8 mouse cellular contexts compared by ENCODE assay signal in genomic region chr16:8666452-8666851, GRCm38 (mm10). TPM values are rescaled to one million over a fixed set of nuclear protein-coding genes. Genes with fewer than 3 reads are reported as not detected.
DNase-seq lines count a peak whose midpoint lies in the region; ATAC-seq and TF ChIP-seq lines count a peak whose summit lies in the region.
"Had no signal": no experiment of that assay in that cellular context is flagged by ENCODE, and none has a peak within 500 bp of the region (broad histone marks: within the 10 kb centered on the region; RNA-seq: fewer than 3 reads in every experiment).

No protein-coding gene starts in this region.

- H3K4me1 ChIP-seq in G1E (ENCODE audit: insufficient read depth, low read depth, low read length) = peaks cover 57% of the 10 kb centered on the region
- peaks cover 83% of the 10 kb centered on the region for H3K4me1 ChIP-seq in heart, embryonic 13.5 days
- H3K4me1 ChIP-seq in liver, embryonic 16.5 days (ENCODE audit: control insufficient read depth, low read depth, low read length) = peaks cover 61% of the 10 kb centered on the region

- peak overlapping the region; percentile 63 for H3K9ac ChIP-seq in heart, embryonic 13.5 days
- no peak overlapping the region for H3K9ac ChIP-seq in liver, embryonic 16.5 days (ENCODE audit: low read depth, low read length)
- H3K9ac ChIP-seq: embryonic facial prominence, embryonic 13.5 days had no signal

- no peak overlapping the region for H3K4me3 ChIP-seq in G1E (ENCODE audit: low read depth, low read length)
- no peak overlapping the region for H3K4me3 ChIP-seq in heart, embryonic 13.5 days
- H3K4me3 ChIP-seq in liver, embryonic 16.5 days (ENCODE audit: low read depth, low read length) = no peak overlapping the region
- H3K4me3 ChIP-seq: embryonic facial prominence, embryonic 13.5 days had no signal

- peak overlapping the region; percentile 33 for H3K4me2 ChIP-seq in heart, embryonic 13.5 days
- no peak overlapping the region for H3K4me2 ChIP-seq in liver, embryonic 16.5 days (ENCODE audit: low read depth, low read length)
- H3K4me2 ChIP-seq: embryonic facial prominence, embryonic 13.5 days had no signal

- H3K36me3 ChIP-seq in G1E (replicated peaks) = peaks cover 82% of the 10 kb centered on the region
- peaks cover 34% of the 10 kb centered on the region for H3K36me3 ChIP-seq in heart, embryonic 13.5 days
- peaks cover 31% of the 10 kb centered on the region for H3K36me3 ChIP-seq in liver, embryonic 16.5 days (ENCODE audit: control insufficient read depth, insufficient read depth)

- DNase-seq in G1E (ENCODE audit: low spot score) (peak; percentile 53), R1 (ENCODE audit: low read depth, low spot score) (peak; percentile 49)
- no peak for DNase-seq in ovary, postnatal 14 days (ENCODE audit: low spot score)
- no peak for DNase-seq in layer of hippocampus, postnatal 36 days
- DNase-seq in thymus, postnatal 10 days (ENCODE audit: low spot score in 2 of 2) = no peak

- no peak for TF ChIP-seq CTCF in G1E (IDR thresholded peaks at IDR 0.05; ENCODE audit: low read depth, low read length)

- ATAC-seq in G1E (ENCODE audit: extremely low read depth, insufficient number of reproducible peaks, low FRiP score, poor library complexity, severe bottlenecking) = peak; percentile 46
- no peak; the same call in 1 of the 2 replicates for ATAC-seq in heart, embryonic 13.5 days (ENCODE audit: extremely low read depth, insufficient number of reproducible peaks, low FRiP score, low TSS enrichment)
- no peak for ATAC-seq in liver, embryonic 16.5 days (ENCODE audit: low read depth)

- no peaks in the 10 kb centered on the region for H3K9me3 ChIP-seq in G1E (replicated peaks)
- H3K9me3 ChIP-seq in heart, embryonic 13.5 days = no peaks in the 10 kb centered on the region
- no peaks in the 10 kb centered on the region for H3K9me3 ChIP-seq in liver, embryonic 16.5 days (replicated peaks; ENCODE audit: control insufficient read depth, low read length)
- H3K9me3 ChIP-seq: embryonic facial prominence, embryonic 13.5 days had no signal

- peak overlapping the region; percentile 73 for H3K27ac ChIP-seq in heart, embryonic 13.5 days (replicated peaks)
- peak overlapping the region; percentile 1; the same call in 1 of the 2 replicates for H3K27ac ChIP-seq in liver, embryonic 16.5 days (ENCODE audit: low read length)
- H3K27ac ChIP-seq: embryonic facial prominence, embryonic 13.5 days had no signal

- H3K27me3 ChIP-seq in G1E (ENCODE audit: insufficient read depth, low read length) = no peaks in the 10 kb centered on the region
- H3K27me3 ChIP-seq in heart, embryonic 13.5 days (replicated peaks) = no peaks in the 10 kb centered on the region
- no peaks in the 10 kb centered on the region for H3K27me3 ChIP-seq in liver, embryonic 16.5 days (ENCODE audit: control insufficient read depth, insufficient read depth, low read depth, low read length)
- H3K27me3 ChIP-seq: embryonic facial prominence, embryonic 13.5 days had no signal

- whole genome bisulfite sequencing in heart, embryonic 13.5 days = 10% methylated on average over 2 of the region's 2 CpGs
- 20% methylated on average over 2 of the region's 2 CpGs for WGBS in liver, embryonic 16.5 days (ENCODE audit: insufficient replicate concordance)

RNA-seq across cellular contexts. Expression of gene Carhsp1, which starts 5.5 kb away (rescaled TPM):
- total RNA-seq in G1E (2014; fragmentation: Nextera tagmentation) = 16.4 and 28.4 TPM in 2 replicates
- 30.3 and 30.8 TPM in 2 replicates for total RNA-seq in G1E (2017)
- 14.5 and 15.7 TPM in 2 replicates for polyA plus RNA-seq in G1E (2012)
- 87.2 and 90.0 TPM in 2 replicates for polyA plus RNA-seq in heart, embryonic 13.5 days (2015; fragmentation: Nextera tagmentation; extraction: Ambion mirVana)
- 95.2 and 96.6 TPM in 2 replicates for polyA plus RNA-seq in liver, embryonic 16.5 days (2015; fragmentation: Nextera tagmentation; extraction: Ambion mirVana)
- 10 to 100 TPM; 21.0 to 22.7 TPM for total RNA-seq in layer of hippocampus, postnatal 36 days (2021)

RNA-seq across cellular contexts. Expression of gene Gm5767, which starts 14.1 kb away (rescaled TPM):
- total RNA-seq in G1E (2014; fragmentation: Nextera tagmentation) (not detected in 2 replicates), G1E (2017) (not detected in 2 replicates)
- not detected in 2 replicates for polyA plus RNA-seq in G1E (2012)
- not detected in 2 replicates for polyA plus RNA-seq in heart, embryonic 13.5 days (2015; fragmentation: Nextera tagmentation; extraction: Ambion mirVana)
- 0.15 TPM in 1 of 2 replicates, not detected in the other for polyA plus RNA-seq in liver, embryonic 16.5 days (2015; fragmentation: Nextera tagmentation; extraction: Ambion mirVana)
- not detected for total RNA-seq in layer of hippocampus, postnatal 36 days (2021)
- polyA plus RNA-seq: embryonic facial prominence, embryonic 13.5 days had no signal

RNA-seq across cellular contexts. Expression of gene Tmem186, which starts 28.9 kb away (rescaled TPM):
- 13.6 and 21.2 TPM in 2 replicates for total RNA-seq in G1E (2014; fragmentation: Nextera tagmentation)
- 28.9 and 31.0 TPM in 2 replicates for total RNA-seq in G1E (2017)
- 9.7 and 11.4 TPM in 2 replicates for polyA plus RNA-seq in G1E (2012)
- 15.3 and 16.9 TPM in 2 replicates for polyA plus RNA-seq in heart, embryonic 13.5 days (2015; fragmentation: Nextera tagmentation; extraction: Ambion mirVana)
- 8.9 and 9.7 TPM in 2 replicates for polyA plus RNA-seq in liver, embryonic 16.5 days (2015; fragmentation: Nextera tagmentation; extraction: Ambion mirVana)
- total RNA-seq in layer of hippocampus, postnatal 36 days (2021) = 10 to 100 TPM; 11.0 to 12.9 TPM

RNA-seq across cellular contexts. Expression of gene Pmm2, which starts 29.0 kb away (rescaled TPM):
- total RNA-seq in G1E (2014; fragmentation: Nextera tagmentation) (57.3 and 74.3 TPM in 2 replicates), G1E (2017) (122 and 127 TPM in 2 replicates)
- polyA plus RNA-seq in G1E (2012) = 12.1 and 28.2 TPM in 2 replicates
- polyA plus RNA-seq in heart, embryonic 13.5 days (2015; fragmentation: Nextera tagmentation; extraction: Ambion mirVana) = 38.1 and 42.2 TPM in 2 replicates
- 29.5 and 30.1 TPM in 2 replicates for polyA plus RNA-seq in liver, embryonic 16.5 days (2015; fragmentation: Nextera tagmentation; extraction: Ambion mirVana)
- 10 to 100 TPM; 33.2 to 40.8 TPM for total RNA-seq in layer of hippocampus, postnatal 36 days (2021)

Comparison
In these comparisons a context has a peak if more than half of its experiments do, and no peak if none do; other contexts are left out.
1. DNase-seq: peak in G1E (single experiment) and R1 (single experiment); none in ovary, postnatal 14 days (single experiment), layer of hippocampus, postnatal 36 days (0 of 2) and thymus, postnatal 10 days (0 of 2).